Mouse (Mus musculus): ENCODE measurements at regions not wholly inside any gene's neighbourhood (a gene's known extent, or its start where the extent isn't known, plus 50 kb on each side); places are given as distances from the start of the nearest gene placed in this dataset.

- Histone ChIP-seq H3K9me3 (ENCODE audit: control insufficient read depth, low read length) (no peaks in the 10 kb centered on the region), H3K27ac (replicated peaks; ENCODE audit: low read depth, low read length) (no peak overlapping the region), H3K27me3 (ENCODE audit: control insufficient read depth, insufficient read depth, low read length) (no peaks in the 10 kb centered on the region), H3K36me3 (ENCODE audit: control insufficient read depth, insufficient read depth, low read length) (no peaks in the 10 kb centered on the region), H3K9ac (ENCODE audit: low read depth, low read length, severe bottlenecking) (no peak overlapping the region), H3K4me3 (replicated peaks; ENCODE audit: low read length) (no peak overlapping the region), H3K4me1 (ENCODE audit: control insufficient read depth, insufficient read depth, low read length) (peaks cover 15% of the 10 kb centered on the region; the same call in 1 of the 2 replicates), H3K4me2 (replicated peaks; ENCODE audit: low read depth, low read length, severe bottlenecking) (no peak overlapping the region)
- no peak for TF ChIP-seq POLR2A (IDR thresholded peaks at IDR 0.05; ENCODE audit: borderline replicate concordance, extremely low read depth, insufficient read depth, insufficient read length)
- ATAC-seq (ENCODE audit: low FRiP score, low read depth): no peak
- DNase-seq (ENCODE audit: low spot score): no peak
- 57% methylated on average over 6 of the region's 6 CpGs for WGBS
Measured at GRCm38 (mm10) chr1:185964426-185964825, 152.7 kb downstream of the Lyplal1 start.

- H3K4me1 ChIP-seq (ENCODE audit: control insufficient read depth, insufficient read depth, low read length): peaks cover 15% of the 10 kb centered on the region; the same call in 1 of the 2 replicates
- H3K9ac ChIP-seq (ENCODE audit: low read depth, low read length, severe bottlenecking): no peak overlapping the region
- no peaks in the 10 kb centered on the region for H3K9me3 ChIP-seq (ENCODE audit: control insufficient read depth, low read length)
- no peak for ATAC-seq (ENCODE audit: low FRiP score, low read depth)
- H3K4me3 ChIP-seq (replicated peaks; ENCODE audit: low read length): no peak overlapping the region
- no peak for TF ChIP-seq POLR2A (IDR thresholded peaks at IDR 0.05; ENCODE audit: borderline replicate concordance, extremely low read depth, insufficient read depth, insufficient read length)
- no peak overlapping the region for H3K4me2 ChIP-seq (replicated peaks; ENCODE audit: low read depth, low read length, severe bottlenecking)
- H3K27me3 ChIP-seq (ENCODE audit: control insufficient read depth, insufficient read depth, low read length): no peaks in the 10 kb centered on the region
- DNase-seq (ENCODE audit: low spot score): no peak
- WGBS: 67% methylated on average over 4 of the region's 4 CpGs
- H3K36me3 ChIP-seq (ENCODE audit: control insufficient read depth, insufficient read depth, low read length): no peaks in the 10 kb centered on the region
- H3K27ac ChIP-seq (replicated peaks; ENCODE audit: low read depth, low read length): no peak overlapping the region
Measured at GRCm38 (mm10) chr1:185967227-185967626, 149.9 kb downstream of the Lyplal1 start.

- H3K9ac ChIP-seq (ENCODE audit: low read depth, low read length, severe bottlenecking): no peak overlapping the region
- WGBS: 29% methylated on average over 6 of the region's 6 CpGs
- DNase-seq (ENCODE audit: low spot score): no peak
- H3K27ac ChIP-seq (replicated peaks; ENCODE audit: low read depth, low read length): no peak overlapping the region
- no peaks in the 10 kb centered on the region for H3K27me3 ChIP-seq (ENCODE audit: control insufficient read depth, insufficient read depth, low read length)
- TF ChIP-seq POLR2A (IDR thresholded peaks at IDR 0.05; ENCODE audit: borderline replicate concordance, extremely low read depth, insufficient read depth, insufficient read length): no peak
- no peak overlapping the region for H3K4me2 ChIP-seq (replicated peaks; ENCODE audit: low read depth, low read length, severe bottlenecking)
- peak; percentile 47; the same call in 1 of the 2 replicates for ATAC-seq (ENCODE audit: low FRiP score, low read depth)
- no peaks in the 10 kb centered on the region for H3K9me3 ChIP-seq (ENCODE audit: control insufficient read depth, low read length)
- peaks cover 12% of the 10 kb centered on the region; the same call in 1 of the 2 replicates for H3K4me1 ChIP-seq (ENCODE audit: control insufficient read depth, insufficient read depth, low read length)
- no peaks in the 10 kb centered on the region for H3K36me3 ChIP-seq (ENCODE audit: control insufficient read depth, insufficient read depth, low read length)
- no peak overlapping the region for H3K4me3 ChIP-seq (replicated peaks; ENCODE audit: low read length)
Measured at GRCm38 (mm10) chr1:185967816-185968215, 149.3 kb downstream of the Lyplal1 start.

GRCm38 (mm10) chr1:185968642-185969041 is 148.5 kb downstream of the Lyplal1 start:
- DNase-seq (ENCODE audit: low spot score) (no peak), ATAC-seq (ENCODE audit: low FRiP score, low read depth) (no peak)
- Histone ChIP-seq H3K9ac (ENCODE audit: low read depth, low read length, severe bottlenecking) (no peak overlapping the region), H3K27ac (replicated peaks; ENCODE audit: low read depth, low read length) (no peak overlapping the region), H3K4me1 (ENCODE audit: control insufficient read depth, insufficient read depth, low read length) (peaks cover 6% of the 10 kb centered on the region; the same call in 1 of the 2 replicates), H3K4me3 (replicated peaks; ENCODE audit: low read length) (no peak overlapping the region), H3K4me2 (replicated peaks; ENCODE audit: low read depth, low read length, severe bottlenecking) (no peak overlapping the region), H3K27me3 (ENCODE audit: control insufficient read depth, insufficient read depth, low read length) (no peaks in the 10 kb centered on the region), H3K9me3 (ENCODE audit: control insufficient read depth, low read length) (no peaks in the 10 kb centered on the region), H3K36me3 (ENCODE audit: control insufficient read depth, insufficient read depth, low read length) (no peaks in the 10 kb centered on the region)
- 88% methylated on average over 3 of the region's 3 CpGs for WGBS
- no peak for TF ChIP-seq POLR2A (IDR thresholded peaks at IDR 0.05; ENCODE audit: borderline replicate concordance, extremely low read depth, insufficient read depth, insufficient read length)

GRCm38 (mm10) chr1:185969231-185969630 is 147.9 kb downstream of the Lyplal1 start:
- no peak; the same call in 1 of the 2 replicates for ATAC-seq (ENCODE audit: low FRiP score, low read depth)
- peaks cover 6% of the 10 kb centered on the region; the same call in 1 of the 2 replicates for H3K4me1 ChIP-seq (ENCODE audit: control insufficient read depth, insufficient read depth, low read length)
- peak; percentile 42 for DNase-seq (ENCODE audit: low spot score)

GRCm38 (mm10) chr1:185977075-185977474 is 140.0 kb downstream of the Lyplal1 start:
- Histone ChIP-seq H3K9me3 (ENCODE audit: control insufficient read depth, low read length) (no peaks in the 10 kb centered on the region), H3K4me3 (replicated peaks; ENCODE audit: low read length) (no peak overlapping the region), H3K4me1 (ENCODE audit: control insufficient read depth, insufficient read depth, low read length) (no peaks in the 10 kb centered on the region), H3K4me2 (replicated peaks; ENCODE audit: low read depth, low read length, severe bottlenecking) (no peak overlapping the region), H3K36me3 (ENCODE audit: control insufficient read depth, insufficient read depth, low read length) (no peaks in the 10 kb centered on the region), H3K27me3 (ENCODE audit: control insufficient read depth, insufficient read depth, low read length) (no peaks in the 10 kb centered on the region), H3K27ac (replicated peaks; ENCODE audit: low read depth, low read length) (no peak overlapping the region), H3K9ac (ENCODE audit: low read depth, low read length, severe bottlenecking) (no peak overlapping the region)
- ATAC-seq (ENCODE audit: low FRiP score, low read depth): no peak
- no peak for DNase-seq (ENCODE audit: low spot score)
- no peak for TF ChIP-seq POLR2A (IDR thresholded peaks at IDR 0.05; ENCODE audit: borderline replicate concordance, extremely low read depth, insufficient read depth, insufficient read length)
- WGBS: 87% methylated on average over 2 of the region's 2 CpGs

More at GRCm38 (mm10) chr1:185969231-185969630, 147.9 kb downstream of the Lyplal1 start:
- WGBS: 21% methylated on average over 2 of the region's 2 CpGs
- Histone ChIP-seq H3K27ac (replicated peaks; ENCODE audit: low read depth, low read length) (no peak overlapping the region), H3K27me3 (ENCODE audit: control insufficient read depth, insufficient read depth, low read length) (no peaks in the 10 kb centered on the region), H3K36me3 (ENCODE audit: control insufficient read depth, insufficient read depth, low read length) (no peaks in the 10 kb centered on the region), H3K4me2 (replicated peaks; ENCODE audit: low read depth, low read length, severe bottlenecking) (no peak overlapping the region), H3K9ac (ENCODE audit: low read depth, low read length, severe bottlenecking) (no peak overlapping the region), H3K4me3 (replicated peaks; ENCODE audit: low read length) (no peak overlapping the region), H3K9me3 (ENCODE audit: control insufficient read depth, low read length) (no peaks in the 10 kb centered on the region)
- no peak for TF ChIP-seq POLR2A (IDR thresholded peaks at IDR 0.05; ENCODE audit: borderline replicate concordance, extremely low read depth, insufficient read depth, insufficient read length)
